Mouse (Mus musculus) stomach, embryonic 16.5 days (tissue): ENCODE results near the gene Tnfsfm13. TPM values are rescaled to one million over a fixed set of nuclear protein-coding genes. Genes with fewer than 3 reads are reported as not detected.

Source experiments
- ATAC-seq: fragments of 200-750 bp; cut with Nextera tagmentation; 2 replicates; pipeline ENCODE4 v1.8.0; 2017; ENCODE audit warnings: moderate number of reproducible peaks, moderate TSS enrichment; ENCODE audit not compliant: insufficient read depth, low FRiP score
- H3K27ac ChIP-seq: fragments of 300-500 bp; sonication (generic); 2 replicates; pipeline ENCODE4 v1.5.1; 2014; ENCODE audit warnings: low read length
- H3K27me3 ChIP-seq: fragments of 300-500 bp; sonication (generic); 2 replicates; pipeline ENCODE4 v1.6.1; 2014; ENCODE audit warnings: low read length, control low read depth, mixed read lengths; ENCODE audit not compliant: control insufficient read depth, insufficient read depth
- H3K36me3 ChIP-seq: fragments of 300-500 bp; sonication (generic); 2 replicates; pipeline ENCODE4 v1.6.1; 2014; ENCODE audit warnings: low read length; ENCODE audit not compliant: control insufficient read depth, insufficient read depth
- H3K4me1 ChIP-seq: fragments of 300-500 bp; sonication (generic); 2 replicates; pipeline ENCODE4 v1.6.1; 2014; ENCODE audit warnings: low read length, control low read depth, mixed read lengths; ENCODE audit not compliant: control insufficient read depth, insufficient read depth
- H3K4me2 ChIP-seq: fragments of 300-500 bp; sonication (generic); 2 replicates; pipeline ENCODE4 v1.6.1; 2014; ENCODE audit warnings: low read depth, low read length, mixed read lengths
- H3K4me3 ChIP-seq: fragments of 300-500 bp; sonication (generic); replicated peaks from 2 replicates; pipeline ENCODE4 v1.5.1; 2014; ENCODE audit warnings: mild to moderate bottlenecking, low read length
- H3K9ac ChIP-seq: fragments of 300-500 bp; sonication (generic); 2 replicates; pipeline ENCODE4 v1.6.1; 2014; ENCODE audit warnings: low read length
- H3K9me3 ChIP-seq: fragments of 300-500 bp; sonication (generic); replicated peaks from 2 replicates; pipeline ENCODE4 v1.6.1; 2016; ENCODE audit warnings: low read length, control low read depth; ENCODE audit not compliant: control insufficient read depth
- WGBS: fragments of 180-500 bp; shearing (Covaris S2); extraction: QIAGEN DNeasy Blood & Tissue Kit; methylation state at CpG from one replicate; pipeline ENCODE4 v1.1.7; 2014; 5-methylcytosine and 5-hydroxymethylcytosine counted together
- polyA plus RNA-seq: library from polyadenylated mRNA; unstranded; fragments of >200 nt; fragmentation: Nextera tagmentation; extraction: Ambion mirVana; gene quantifications from 2 replicates; pipeline ENCODE4 v1.2.1, GENCODE M21; 2015

Gene Tnfsfm13
- polyA plus RNA-seq, 1 experiment from 2014 or later = 4.2 TPM

- Histone ChIP-seq H3K27me3 (no peaks in the 10 kb centered on the region), H3K9me3 (no peaks in the 10 kb centered on the region), H3K9ac (peak within 1 kb of the TSS; percentile 100), H3K4me1 (peaks cover 18% of the 10 kb centered on the region), H3K4me3 (peak within 1 kb of the TSS; percentile 73), H3K36me3 (peaks cover 23% of the 10 kb centered on the region), H3K27ac (peak within 1 kb of the TSS; percentile 96), H3K4me2 (peak within 1 kb of the TSS; percentile 97)
- WGBS = under 1% methylated on average over 36 of the region's 36 CpGs
- peak; percentile 98 for ATAC-seq
These were observed 23.6 kb downstream of the Tnfsfm13 start, which contains the start of gene Eif4a1 for GRCm38 (mm10) chr11:69672211-69672706. Gene Eif4a1 (minus strand): TSS chr11:69672423.

DNA sequence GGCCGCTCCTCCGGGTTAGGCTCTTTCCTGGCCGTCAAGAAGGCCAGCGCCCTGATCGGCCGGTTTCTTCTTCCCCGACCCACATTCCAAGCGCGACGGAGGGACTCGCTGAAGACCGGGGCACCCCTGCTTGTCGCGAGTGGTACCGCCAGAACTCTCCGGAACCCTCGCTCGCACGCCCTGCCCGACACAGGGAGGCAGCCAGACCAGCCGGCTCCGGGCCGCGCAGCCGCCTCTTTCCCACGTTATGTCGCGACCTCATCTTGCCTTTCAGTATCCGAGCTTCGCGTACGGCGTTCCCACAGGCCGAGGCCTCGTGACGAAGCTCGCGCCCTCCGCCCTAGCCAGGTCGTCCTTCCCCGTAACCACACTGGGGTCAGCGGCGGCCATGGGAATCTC lies 24.2 kb downstream of the Tnfsfm13 start:
- H3K36me3 ChIP-seq = peaks cover 23% of the 10 kb centered on the region
- H3K4me1 ChIP-seq = peaks cover 18% of the 10 kb centered on the region
- 0 out of 2 replicates have a peak overlapping the region, but pooled peaks have one; percentile 97 for H3K4me2 ChIP-seq
- H3K9me3 ChIP-seq = no peaks in the 10 kb centered on the region
- no peaks in the 10 kb centered on the region for H3K27me3 ChIP-seq
- H3K4me3 ChIP-seq = peak overlapping the region; percentile 73
- H3K9ac ChIP-seq = peak overlapping the region; percentile 100
- ATAC-seq = peak; percentile 0; the same call in 1 of the 2 replicates
- H3K27ac ChIP-seq = peak overlapping the region; percentile 96
- WGBS = under 1% methylated on average over 43 of the region's 43 CpGs

GRCm38 (mm10) chr11:69670786-69671725 lies 24.8 kb downstream of the Tnfsfm13 start:
- peaks cover 18% of the 10 kb centered on the region for H3K4me1 ChIP-seq
- peak overlapping the region; percentile 96 for H3K27ac ChIP-seq
- peak overlapping the region; percentile 100 for H3K9ac ChIP-seq
- peak overlapping the region; percentile 73 for H3K4me3 ChIP-seq
- peak; percentile 79 for ATAC-seq
- WGBS = under 1% methylated on average over 61 of the region's 61 CpGs
- H3K36me3 ChIP-seq = peaks cover 30% of the 10 kb centered on the region
- H3K27me3 ChIP-seq = no peaks in the 10 kb centered on the region
- no peaks in the 10 kb centered on the region for H3K9me3 ChIP-seq
- peak overlapping the region; percentile 97 for H3K4me2 ChIP-seq

DNA sequence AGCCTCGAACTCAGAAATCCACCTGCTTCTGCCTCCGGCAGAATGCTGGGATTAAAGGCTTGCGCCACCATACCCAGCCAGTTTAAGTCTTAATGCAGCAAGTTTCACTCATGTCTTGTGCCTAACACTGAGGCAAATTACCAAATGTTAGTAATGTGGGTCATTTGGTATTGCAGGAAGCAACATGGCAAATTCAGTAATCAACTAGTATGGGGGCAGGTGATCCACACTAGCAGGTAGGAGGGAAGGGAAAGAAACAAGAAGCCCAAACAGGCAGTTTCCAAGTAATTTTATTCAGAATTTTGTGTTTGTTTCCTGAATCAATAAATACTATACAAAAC lies 29.3 kb downstream of the Tnfsfm13 start:
- Histone ChIP-seq H3K9me3 (no peaks in the 10 kb centered on the region), H3K36me3 (peaks cover 34% of the 10 kb centered on the region), H3K4me1 (peaks cover 20% of the 10 kb centered on the region), H3K27me3 (no peaks in the 10 kb centered on the region), H3K4me3 (no peak overlapping the region), H3K9ac (no peak overlapping the region), H3K27ac (peak overlapping the region; percentile 53), H3K4me2 (no peak overlapping the region)
- no peak for ATAC-seq
- WGBS = 81% methylated on average over 3 of the region's 3 CpGs

DNA sequence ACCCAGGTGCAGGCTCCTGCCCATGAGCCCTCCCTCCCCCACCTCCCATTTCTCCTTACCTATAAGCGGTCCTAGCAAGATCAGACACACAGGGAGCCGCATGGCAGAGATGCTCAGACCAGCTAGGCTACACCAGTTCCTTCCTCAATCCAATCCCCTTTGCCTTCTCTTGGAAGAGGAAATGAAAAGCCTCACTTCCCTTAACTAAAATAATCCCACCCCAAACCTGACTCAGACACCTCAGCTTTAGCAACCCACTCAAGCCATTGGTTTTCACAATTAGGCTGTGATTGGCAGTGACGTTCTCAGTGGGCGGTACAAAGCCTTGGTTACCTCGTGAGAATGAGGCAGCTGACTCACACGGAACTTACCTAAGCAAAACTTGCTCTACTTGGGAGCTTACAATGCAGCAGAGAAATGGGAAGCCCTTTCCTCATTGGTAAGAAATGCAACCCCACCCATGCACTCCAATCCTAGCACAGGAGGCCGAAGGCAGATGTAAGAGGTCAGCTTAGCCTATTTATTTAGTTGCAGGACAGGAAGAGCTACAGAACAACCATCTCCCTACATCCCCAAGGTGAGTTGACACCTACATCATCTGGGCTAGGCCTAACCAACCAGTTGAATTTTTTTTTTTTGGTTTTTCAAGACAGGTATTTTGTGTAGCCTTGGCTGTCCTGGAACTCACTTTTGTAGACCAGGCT lies 29.8 kb downstream of the Tnfsfm13 start, which contains the start of gene Cd68:
Gene Cd68, minus strand, starts transcription at position 193 of the 704 bp plus-strand sequence.
- ATAC-seq = 0 out of 2 replicates have a peak, but pooled peaks have one; percentile 16
- Histone ChIP-seq H3K4me1 (peaks cover 25% of the 10 kb centered on the region), H3K4me3 (no peak within 1 kb of the TSS), H3K4me2 (peak within 1 kb of the TSS; percentile 2; the same call in 1 of the 2 replicates), H3K9ac (no peak within 1 kb of the TSS), H3K9me3 (no peaks in the 10 kb centered on the region), H3K36me3 (peaks cover 34% of the 10 kb centered on the region), H3K27ac (peak within 1 kb of the TSS; percentile 58), H3K27me3 (no peaks in the 10 kb centered on the region)
- 20% methylated on average over 7 of the region's 7 CpGs for WGBS

GRCm38 (mm10) chr11:69665457-69665960 lies 30.4 kb downstream of the Tnfsfm13 start:
- Histone ChIP-seq H3K9me3 (no peaks in the 10 kb centered on the region), H3K36me3 (peaks cover 31% of the 10 kb centered on the region), H3K4me3 (no peak overlapping the region), H3K9ac (no peak overlapping the region), H3K27ac (peak overlapping the region; percentile 58; the same call in 1 of the 2 replicates), H3K4me1 (peaks cover 23% of the 10 kb centered on the region), H3K27me3 (no peaks in the 10 kb centered on the region), H3K4me2 (peak overlapping the region; percentile 2; the same call in 1 of the 2 replicates)
- ATAC-seq = no peak
- WGBS = 66% methylated on average over 9 of the region's 9 CpGs

- no peaks in the 10 kb centered on the region for H3K9me3 ChIP-seq
- 86% methylated on average over 7 of the region's 7 CpGs for WGBS
- H3K27me3 ChIP-seq = no peaks in the 10 kb centered on the region
- peaks cover 29% of the 10 kb centered on the region for H3K36me3 ChIP-seq
- H3K4me2 ChIP-seq = no peak overlapping the region
- H3K27ac ChIP-seq = no peak overlapping the region
- no peak for ATAC-seq
- H3K4me1 ChIP-seq = peaks cover 16% of the 10 kb centered on the region
- H3K9ac ChIP-seq = no peak overlapping the region
- no peak overlapping the region for H3K4me3 ChIP-seq
These were observed 31.1 kb downstream of the Tnfsfm13 start for GRCm38 (mm10) chr11:69664841-69665240.

DNA sequence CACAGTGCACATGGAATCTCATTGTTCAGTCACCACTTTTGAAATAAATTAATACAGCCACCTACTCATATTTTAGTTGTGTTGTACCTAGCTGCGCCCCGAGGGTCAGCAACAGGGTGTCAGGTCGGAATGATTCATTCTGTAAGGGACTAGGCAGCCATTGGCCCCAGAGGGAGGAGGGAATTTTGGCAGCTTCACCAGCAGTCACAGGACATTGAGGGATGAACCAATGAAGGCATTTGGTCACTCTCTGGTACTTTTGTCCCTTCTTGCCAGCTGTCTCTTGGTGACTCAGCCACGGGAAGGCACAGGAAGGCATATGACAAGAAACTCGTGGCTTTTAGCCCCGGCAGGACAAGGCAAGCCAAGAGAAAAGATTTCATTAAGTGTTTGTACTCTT lies 32.1 kb downstream of the Tnfsfm13 start:
- peak overlapping the region; percentile 94; the same call in 1 of the 2 replicates for H3K27ac ChIP-seq

More for the DNA sequence above, 32.1 kb downstream of the Tnfsfm13 start:
- no peak overlapping the region for H3K4me3 ChIP-seq
- WGBS = 84% methylated on average over 6 of the region's 6 CpGs
- no peaks in the 10 kb centered on the region for H3K9me3 ChIP-seq
- H3K36me3 ChIP-seq = peaks cover 20% of the 10 kb centered on the region
- H3K27me3 ChIP-seq = no peaks in the 10 kb centered on the region
- H3K9ac ChIP-seq = no peak overlapping the region
- H3K4me2 ChIP-seq = peak overlapping the region; percentile 70; the same call in 1 of the 2 replicates
- ATAC-seq = no peak
- H3K4me1 ChIP-seq = peaks cover 12% of the 10 kb centered on the region
